Mouse (Mus musculus): ENCODE data around the gene Tkfc. TPM values are rescaled to one million over a fixed set of nuclear protein-coding genes. Genes with fewer than 3 reads are reported as not detected.

Tkfc gene
- polyA plus RNA-seq (2015; fragmentation: Nextera tagmentation; extraction: Ambion mirVana) = 24.6 and 25.4 TPM in 2 replicates

DNA sequence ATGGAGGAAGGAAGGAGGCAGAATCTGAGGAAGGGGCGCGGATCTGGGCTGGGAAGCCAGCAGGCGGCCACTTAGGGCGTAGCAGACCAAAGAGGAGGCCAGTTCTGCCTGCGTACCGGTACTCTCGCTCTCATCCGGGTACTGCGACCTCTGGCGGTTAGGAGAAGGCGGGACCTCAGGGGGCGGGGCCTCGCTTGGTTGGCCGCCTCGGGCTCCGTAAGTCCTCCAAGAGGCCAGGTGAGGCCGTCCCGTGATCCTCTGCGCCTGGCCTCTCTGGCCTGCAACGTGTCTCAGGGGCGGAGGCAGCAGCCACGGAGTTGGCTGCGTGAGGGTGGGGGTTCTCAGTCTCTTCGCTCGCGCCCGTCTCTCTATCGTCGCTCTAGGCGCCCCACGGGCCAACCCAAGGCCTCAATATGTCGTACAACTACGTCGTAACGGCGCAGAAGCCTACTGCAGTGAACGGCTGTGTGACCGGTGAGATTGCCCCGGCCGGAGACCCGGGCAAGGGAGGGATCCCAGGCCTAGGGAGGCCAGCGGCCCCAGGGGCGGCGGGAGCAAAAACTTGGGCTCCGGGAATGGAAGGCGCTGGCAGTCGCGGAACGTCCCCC, at the start of gene Tkfc, which contains the start of gene Ddb1:
Gene Tkfc (minus strand): TSS at position 362 of the 608 bp plus-strand sequence.
Gene Ddb1 (plus strand): TSS at position 35 of the 608 bp plus-strand sequence.
- H3K4me1 ChIP-seq (ENCODE audit: control insufficient read depth, insufficient read depth, low read length) = peaks cover 31% of the 10 kb centered on the region
- no peaks in the 10 kb centered on the region for H3K27me3 ChIP-seq (ENCODE audit: control insufficient read depth, insufficient read depth, low read depth, low read length)
- peak; percentile 97 for ATAC-seq
- peak within 1 kb of the TSS; percentile 96 for H3K9ac ChIP-seq (ENCODE audit: low read depth, low read length)
- 0% methylated on average over 49 of the region's 49 CpGs for WGBS
- H3K36me3 ChIP-seq (ENCODE audit: control insufficient read depth, insufficient read depth, low read length) = peaks cover 23% of the 10 kb centered on the region
- H3K27ac ChIP-seq (ENCODE audit: low read length) = peak within 1 kb of the TSS; percentile 90
- peak within 1 kb of the TSS; percentile 96 for H3K4me3 ChIP-seq (ENCODE audit: low read depth, low read length)
- H3K4me2 ChIP-seq (ENCODE audit: low read length) = peak within 1 kb of the TSS; percentile 86
- H3K9me3 ChIP-seq (replicated peaks; ENCODE audit: control insufficient read depth, low read length, poor library complexity, severe bottlenecking) = no peaks in the 10 kb centered on the region

DNA sequence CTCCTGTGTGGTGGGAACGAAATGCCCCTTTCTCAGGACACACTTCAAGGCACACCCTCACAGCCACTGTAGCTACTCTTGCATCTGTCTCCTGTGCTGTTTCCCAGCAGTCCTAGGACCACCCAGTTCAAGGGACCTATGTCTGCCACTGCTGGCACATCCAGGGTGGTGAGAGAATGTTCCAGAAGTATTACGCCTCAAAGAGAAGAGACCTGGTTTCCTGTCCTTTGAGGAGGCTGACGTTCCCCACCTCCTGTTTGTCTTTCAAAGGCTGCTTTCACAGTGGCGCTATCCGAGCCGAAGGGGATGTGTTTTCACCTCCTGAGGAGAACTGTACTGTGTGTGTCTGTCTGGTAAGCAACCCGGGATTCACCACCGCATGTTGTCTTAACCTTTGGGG, 42.7 kb upstream of the Tkfc start:
- Histone ChIP-seq H3K9ac (ENCODE audit: low read depth, low read length) (no peak overlapping the region), H3K27me3 (ENCODE audit: control insufficient read depth, insufficient read depth, low read depth, low read length) (no peaks in the 10 kb centered on the region), H3K4me3 (ENCODE audit: low read depth, low read length) (no peak overlapping the region), H3K27ac (ENCODE audit: low read length) (no peak overlapping the region), H3K4me1 (ENCODE audit: control insufficient read depth, insufficient read depth, low read length) (no peaks in the 10 kb centered on the region), H3K9me3 (replicated peaks; ENCODE audit: control insufficient read depth, low read length, poor library complexity, severe bottlenecking) (no peaks in the 10 kb centered on the region), H3K4me2 (ENCODE audit: low read length) (no peak overlapping the region), H3K36me3 (ENCODE audit: control insufficient read depth, insufficient read depth, low read length) (no peaks in the 10 kb centered on the region)
- 81% methylated on average over 8 of the region's 8 CpGs for WGBS
- ATAC-seq = no peak

DNA sequence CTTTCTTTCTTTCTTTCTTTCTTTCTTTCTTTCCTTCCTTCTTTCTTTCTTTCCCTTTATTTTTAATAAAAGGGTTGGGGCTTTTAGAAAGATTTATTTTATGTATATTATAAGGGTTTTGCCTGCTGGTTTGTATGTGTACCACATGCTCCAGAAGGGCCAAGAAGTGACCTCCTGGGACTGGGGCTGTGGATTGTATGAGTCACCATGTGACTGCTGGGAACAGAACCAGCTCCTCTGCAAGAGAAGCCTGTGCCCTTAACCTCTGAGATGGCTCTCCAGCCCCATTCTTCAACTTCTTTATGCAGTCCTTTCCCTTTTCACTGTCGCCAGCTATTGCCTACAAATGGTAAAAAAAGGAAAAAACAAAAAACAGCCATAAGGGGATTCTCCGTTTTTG, 40.2 kb upstream of the Tkfc start:
- Histone ChIP-seq H3K4me3 (ENCODE audit: low read depth, low read length) (no peak overlapping the region), H3K4me2 (ENCODE audit: low read length) (no peak overlapping the region), H3K27me3 (ENCODE audit: control insufficient read depth, insufficient read depth, low read depth, low read length) (no peaks in the 10 kb centered on the region), H3K4me1 (ENCODE audit: control insufficient read depth, insufficient read depth, low read length) (no peaks in the 10 kb centered on the region), H3K36me3 (ENCODE audit: control insufficient read depth, insufficient read depth, low read length) (no peaks in the 10 kb centered on the region), H3K9me3 (replicated peaks; ENCODE audit: control insufficient read depth, low read length, poor library complexity, severe bottlenecking) (no peaks in the 10 kb centered on the region), H3K27ac (ENCODE audit: low read length) (no peak overlapping the region), H3K9ac (ENCODE audit: low read depth, low read length) (no peak overlapping the region)
- no peak for ATAC-seq
- 94% methylated on average over 2 of the region's 2 CpGs for WGBS

DNA sequence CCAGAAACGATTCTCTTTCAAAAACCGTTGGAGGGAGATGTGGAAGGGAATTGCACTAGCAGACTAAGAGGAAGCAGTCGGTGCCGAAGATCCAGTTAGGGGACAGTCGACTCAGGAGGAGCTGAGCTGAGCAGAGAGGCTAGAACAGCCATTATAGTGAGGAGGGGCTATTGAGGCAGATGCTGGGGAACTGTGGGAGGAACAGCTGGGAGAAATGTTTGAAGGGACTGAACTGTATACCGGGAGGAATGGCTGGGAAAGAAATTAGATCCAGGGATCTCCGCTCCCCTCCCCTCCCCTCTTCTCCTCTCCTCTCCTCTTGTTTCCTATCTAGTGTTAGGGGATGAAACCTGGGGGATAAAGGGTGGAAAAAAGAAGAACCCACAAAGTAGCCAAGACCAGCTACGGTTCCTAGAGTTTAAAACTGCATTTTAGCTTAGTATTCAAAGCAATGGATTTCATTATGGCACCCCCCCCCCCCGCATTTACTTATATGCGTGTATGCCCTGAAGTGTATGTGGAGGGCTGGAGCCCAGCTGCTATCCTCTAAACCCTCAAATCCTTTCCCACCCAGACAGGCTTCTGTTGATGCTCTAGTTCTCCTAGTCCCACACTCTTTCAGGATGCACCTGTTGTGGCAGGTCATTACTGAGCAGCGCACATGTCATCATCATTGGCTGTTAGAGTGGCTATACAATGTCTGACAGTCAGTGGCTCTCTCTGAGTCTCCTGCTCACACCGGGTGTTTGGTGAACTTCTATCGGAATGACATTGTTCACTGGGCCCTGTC, 35.3 kb upstream of the Tkfc start:
- no peak for ATAC-seq
- no peaks in the 10 kb centered on the region for H3K27me3 ChIP-seq (ENCODE audit: control insufficient read depth, insufficient read depth, low read depth, low read length)
- no peak overlapping the region for H3K27ac ChIP-seq (ENCODE audit: low read length)
- H3K4me1 ChIP-seq (ENCODE audit: control insufficient read depth, insufficient read depth, low read length) = no peaks in the 10 kb centered on the region; the same call in 1 of the 2 replicates
- no peak overlapping the region for H3K4me3 ChIP-seq (ENCODE audit: low read depth, low read length)
- no peaks in the 10 kb centered on the region for H3K9me3 ChIP-seq (replicated peaks; ENCODE audit: control insufficient read depth, low read length, poor library complexity, severe bottlenecking)
- no peak overlapping the region for H3K9ac ChIP-seq (ENCODE audit: low read depth, low read length)
- H3K36me3 ChIP-seq (ENCODE audit: control insufficient read depth, insufficient read depth, low read length) = no peaks in the 10 kb centered on the region
- no peak overlapping the region for H3K4me2 ChIP-seq (ENCODE audit: low read length)
- 50% methylated on average over 13 of the region's 13 CpGs for WGBS

DNA sequence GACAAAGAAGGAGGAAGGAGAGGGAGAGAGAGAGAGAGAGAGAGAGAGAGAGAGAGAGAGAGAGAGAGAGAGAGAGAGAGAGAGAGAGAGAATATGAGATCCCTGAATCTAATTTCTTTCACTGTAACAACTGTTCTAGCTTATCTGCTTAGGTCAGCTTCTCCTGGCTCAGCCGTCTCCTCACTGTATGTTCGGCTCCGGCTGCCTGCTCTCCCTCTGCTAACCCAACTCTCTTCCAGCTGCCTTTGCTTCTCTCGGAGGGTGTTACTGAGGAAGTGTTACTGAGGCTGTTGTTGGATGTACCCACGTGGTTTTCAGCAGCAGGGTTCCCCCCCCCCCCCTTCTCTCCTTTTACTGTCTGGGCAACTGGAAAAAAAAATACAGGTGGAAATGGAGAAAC, 34.6 kb upstream of the Tkfc start:
- Histone ChIP-seq H3K9ac (ENCODE audit: low read depth, low read length) (no peak overlapping the region), H3K4me3 (ENCODE audit: low read depth, low read length) (no peak overlapping the region), H3K4me2 (ENCODE audit: low read length) (no peak overlapping the region), H3K4me1 (ENCODE audit: control insufficient read depth, insufficient read depth, low read length) (peaks cover 4% of the 10 kb centered on the region), H3K27me3 (ENCODE audit: control insufficient read depth, insufficient read depth, low read depth, low read length) (no peaks in the 10 kb centered on the region), H3K36me3 (ENCODE audit: control insufficient read depth, insufficient read depth, low read length) (no peaks in the 10 kb centered on the region), H3K9me3 (replicated peaks; ENCODE audit: control insufficient read depth, low read length, poor library complexity, severe bottlenecking) (no peaks in the 10 kb centered on the region), H3K27ac (ENCODE audit: low read length) (no peak overlapping the region)
- ATAC-seq = no peak
- 8% methylated on average over 5 of the region's 5 CpGs for WGBS

DNA sequence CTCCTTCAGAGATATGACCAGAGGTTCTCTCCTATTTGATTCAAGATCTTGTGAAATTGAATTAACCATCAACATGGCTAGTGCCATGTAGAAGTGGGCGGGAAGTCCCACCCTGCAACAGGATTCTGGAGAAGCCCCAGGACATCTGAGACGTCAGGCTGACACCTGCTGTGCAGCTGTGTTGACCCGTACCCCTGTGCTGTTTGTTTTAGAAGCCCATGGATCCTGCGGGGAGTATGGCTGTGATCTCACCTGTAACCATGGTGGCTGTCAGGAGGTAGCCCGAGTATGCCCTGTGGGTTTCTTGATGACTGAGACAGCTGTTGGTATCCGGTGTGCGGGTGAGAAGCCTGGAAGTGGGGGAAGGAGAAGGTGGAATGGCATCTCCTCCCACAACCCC, 32.4 kb upstream of the Tkfc start:
- Histone ChIP-seq H3K27me3 (ENCODE audit: control insufficient read depth, insufficient read depth, low read depth, low read length) (no peaks in the 10 kb centered on the region; the same call in 1 of the 2 replicates), H3K36me3 (ENCODE audit: control insufficient read depth, insufficient read depth, low read length) (no peaks in the 10 kb centered on the region), H3K27ac (ENCODE audit: low read length) (no peak overlapping the region), H3K9ac (ENCODE audit: low read depth, low read length) (no peak overlapping the region), H3K4me2 (ENCODE audit: low read length) (no peak overlapping the region), H3K9me3 (replicated peaks; ENCODE audit: control insufficient read depth, low read length, poor library complexity, severe bottlenecking) (no peaks in the 10 kb centered on the region), H3K4me3 (ENCODE audit: low read depth, low read length) (no peak overlapping the region), H3K4me1 (ENCODE audit: control insufficient read depth, insufficient read depth, low read length) (peaks cover 13% of the 10 kb centered on the region)
- WGBS = 74% methylated on average over 7 of the region's 7 CpGs
- no peak for ATAC-seq

DNA sequence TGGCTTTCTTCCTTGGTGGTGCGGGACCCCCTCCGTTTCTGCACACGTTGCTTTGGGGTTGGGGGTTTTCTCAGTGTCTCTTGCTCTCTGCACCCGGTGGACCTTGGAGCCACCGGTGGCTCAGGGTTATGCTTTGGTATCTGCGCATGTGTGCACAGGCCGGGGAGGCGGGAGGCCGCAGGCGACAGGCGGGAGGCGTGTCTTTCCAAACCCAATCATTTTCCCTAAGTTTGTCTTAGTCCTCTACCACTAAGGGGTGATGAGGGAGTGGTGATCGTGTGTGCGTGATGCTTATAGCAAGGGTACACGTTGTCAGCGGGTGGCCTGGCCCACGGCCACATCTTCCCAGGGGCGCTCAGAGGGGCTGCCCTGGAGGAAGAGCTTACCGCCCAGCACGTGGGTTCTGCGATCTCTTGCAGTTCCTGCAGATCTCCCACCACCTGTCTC, 29.4 kb upstream of the Tkfc start:
- under 1% methylated on average over 21 of the region's 21 CpGs for WGBS
- peak overlapping the region; percentile 96 for H3K4me2 ChIP-seq (ENCODE audit: low read length)

DNA sequence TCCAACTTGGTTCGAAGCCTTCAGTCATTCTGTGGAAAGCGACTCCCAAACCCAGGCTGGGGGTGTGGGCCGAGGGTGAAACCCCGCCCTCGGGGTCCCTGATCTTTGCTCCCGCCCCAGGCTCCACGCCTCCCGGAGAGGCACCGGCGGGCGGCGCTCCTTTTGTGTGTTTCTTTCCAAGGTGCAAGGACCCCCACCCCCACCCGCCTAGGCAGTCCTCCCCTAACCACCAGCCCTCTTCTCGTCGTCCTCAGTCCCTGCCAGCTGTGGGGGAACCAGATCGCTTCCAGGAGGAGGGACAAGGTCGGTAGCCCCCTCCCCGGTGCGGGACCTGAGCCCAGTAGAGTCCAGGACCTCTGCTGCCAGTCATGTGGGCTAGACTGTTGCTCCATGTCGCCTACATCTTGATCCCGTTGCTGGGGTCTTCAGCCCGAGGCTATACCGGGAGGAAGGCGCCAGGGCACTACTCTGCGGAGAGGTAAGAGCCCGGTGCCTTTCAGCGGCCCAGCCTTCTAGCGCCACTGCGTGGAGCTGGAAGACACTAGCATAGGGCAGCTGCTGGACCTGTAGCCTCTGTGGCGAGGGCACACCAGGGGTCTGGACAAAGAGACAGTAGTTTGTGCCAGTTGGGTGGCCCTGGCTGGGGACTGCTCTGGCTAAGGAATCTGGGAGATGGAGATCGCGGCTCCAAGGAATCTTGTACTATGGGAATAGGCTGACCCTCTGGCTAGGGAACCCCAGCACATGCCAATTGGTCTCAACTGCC, 28.8 kb upstream of the Tkfc start, which contains the start of gene Vwce:
Gene Vwce (plus strand): TSS at position 108 of the 766 bp plus-strand sequence.
- peak within 1 kb of the TSS; percentile 55; the same call in 1 of the 2 replicates for H3K27ac ChIP-seq (ENCODE audit: low read length)
- 2% methylated on average over 32 of the region's 32 CpGs for WGBS

More for the DNA sequence above, 29.4 kb upstream of the Tkfc start:
- peak overlapping the region; percentile 55; the same call in 1 of the 2 replicates for H3K27ac ChIP-seq (ENCODE audit: low read length)
- no peaks in the 10 kb centered on the region for H3K9me3 ChIP-seq (replicated peaks; ENCODE audit: control insufficient read depth, low read length, poor library complexity, severe bottlenecking)
- H3K9ac ChIP-seq (ENCODE audit: low read depth, low read length) = peak overlapping the region; percentile 72
- H3K36me3 ChIP-seq (ENCODE audit: control insufficient read depth, insufficient read depth, low read length) = peaks cover 5% of the 10 kb centered on the region; the same call in 1 of the 2 replicates
- peak overlapping the region; percentile 48 for H3K4me3 ChIP-seq (ENCODE audit: low read depth, low read length)
- peak; percentile 91 for ATAC-seq
- no peaks in the 10 kb centered on the region; the same call in 1 of the 2 replicates for H3K27me3 ChIP-seq (ENCODE audit: control insufficient read depth, insufficient read depth, low read depth, low read length)
- H3K4me1 ChIP-seq (ENCODE audit: control insufficient read depth, insufficient read depth, low read length) = peaks cover 13% of the 10 kb centered on the region

More for the DNA sequence above, 28.8 kb upstream of the Tkfc start, which contains the start of gene Vwce:
- H3K27me3 ChIP-seq (ENCODE audit: control insufficient read depth, insufficient read depth, low read depth, low read length) = no peaks in the 10 kb centered on the region; the same call in 1 of the 2 replicates
- H3K36me3 ChIP-seq (ENCODE audit: control insufficient read depth, insufficient read depth, low read length) = peaks cover 7% of the 10 kb centered on the region; the same call in 1 of the 2 replicates
- ATAC-seq = peak; percentile 87
- peaks cover 13% of the 10 kb centered on the region for H3K4me1 ChIP-seq (ENCODE audit: control insufficient read depth, insufficient read depth, low read length)
- H3K9ac ChIP-seq (ENCODE audit: low read depth, low read length) = peak within 1 kb of the TSS; percentile 72
- no peaks in the 10 kb centered on the region for H3K9me3 ChIP-seq (replicated peaks; ENCODE audit: control insufficient read depth, low read length, poor library complexity, severe bottlenecking)
- H3K4me3 ChIP-seq (ENCODE audit: low read depth, low read length) = peak within 1 kb of the TSS; percentile 48
- peak within 1 kb of the TSS; percentile 96 for H3K4me2 ChIP-seq (ENCODE audit: low read length)
